Mouse (Mus musculus) hematopoietic stem cell, adult 5-6 weeks (primary cell): ENCODE data around the gene Sh2d1b2. TPM values are rescaled to one million over a fixed set of nuclear protein-coding genes. Genes with fewer than 3 reads are reported as not detected.

Experiments
- ATAC-seq, 2 experiments: fragments of 125-278 bp in 1 of 2; replicated peaks in 1 of 2; 2 replicates each; pipeline ENCODE4 v1.8.0; 2016 to 2017; ENCODE audit warnings: inconsistent platforms in 2 of 2, mild to moderate bottlenecking in 2 of 2, moderate number of reproducible peaks in 2 of 2, low read depth in 1 of 2, moderate TSS enrichment in 1 of 2; ENCODE audit not compliant: low FRiP score in 2 of 2, poor library complexity in 2 of 2, severe bottlenecking in 2 of 2, insufficient read depth in 1 of 2, low TSS enrichment in 1 of 2
- total RNA-seq: library from RNA; stranded (forward); fragments of 172-1452, 232-1000 nt; gene quantifications from 2 replicates; pipeline ENCODE4 v1.2.3, GENCODE M21; 2017

Sh2d1b2 gene
- not detected in 2 replicates for total RNA-seq

DNA sequence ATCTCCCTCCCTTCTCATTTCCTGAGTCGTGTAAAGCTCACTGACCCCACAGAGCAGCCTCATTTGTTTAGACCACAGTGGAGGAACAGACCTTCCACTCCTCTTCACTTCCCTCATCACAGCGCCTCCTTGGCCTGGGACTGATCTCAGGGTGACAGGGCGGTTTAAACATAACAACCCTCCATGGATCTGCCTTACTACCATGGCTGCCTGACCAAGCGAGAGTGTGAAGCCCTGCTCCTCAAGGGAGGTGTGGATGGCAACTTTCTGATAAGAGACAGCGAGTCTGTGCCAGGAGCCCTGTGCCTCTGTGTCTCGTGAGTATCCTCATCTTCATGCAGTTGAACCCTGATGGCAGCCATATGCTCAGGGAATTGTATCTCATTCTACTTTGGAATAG, at the start of gene Sh2d1b2:
TSS of gene Sh2d1b2 (plus strand) at position 62 of the 400 bp plus-strand sequence.
- 0 out of 4 replicates have a peak, but pooled peaks of 1 of the 2 experiments have one; percentile 36 for ATAC-seq

DNA sequence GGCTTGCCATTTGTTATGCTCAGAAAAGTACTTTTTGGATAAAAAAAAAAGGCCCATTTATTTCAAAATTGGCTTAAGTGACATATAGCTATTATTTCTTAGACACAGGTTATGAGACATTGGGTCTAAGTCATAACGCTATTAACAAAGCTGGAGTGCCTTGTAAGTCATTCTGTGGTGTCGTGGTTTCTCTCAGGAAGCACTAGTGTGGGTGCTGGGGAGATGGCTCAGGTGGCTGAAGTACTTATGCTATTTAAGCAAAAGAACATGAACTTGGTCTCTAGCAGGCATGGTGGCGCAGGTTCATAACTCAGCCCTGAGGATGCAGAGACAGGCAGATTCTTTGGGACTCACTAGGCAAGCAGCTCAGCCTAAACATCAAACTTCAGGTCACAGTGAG, 47.4 kb upstream of the Sh2d1b2 start:
- ATAC-seq = peak; percentile 82 to 92

DNA sequence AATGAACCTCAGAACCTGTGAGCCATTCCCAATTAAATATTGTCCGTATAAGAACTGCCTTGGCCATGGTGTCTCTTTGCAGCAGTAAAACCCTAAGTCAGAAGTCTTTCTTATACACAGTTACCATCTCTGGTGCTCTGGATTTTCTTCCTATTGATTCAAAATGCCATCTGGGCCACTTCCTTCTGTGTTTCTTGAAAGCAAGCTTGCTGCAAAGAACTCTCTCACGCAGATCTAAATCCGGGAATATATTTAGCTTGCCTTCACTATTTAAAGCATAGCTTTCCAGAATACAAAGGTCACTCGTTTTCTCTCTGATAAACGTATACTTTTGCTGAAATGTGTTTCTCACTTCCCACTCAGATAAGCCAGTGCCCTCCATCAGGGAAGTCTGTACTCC, 46.0 kb upstream of the Sh2d1b2 start:
- no peak for ATAC-seq

DNA sequence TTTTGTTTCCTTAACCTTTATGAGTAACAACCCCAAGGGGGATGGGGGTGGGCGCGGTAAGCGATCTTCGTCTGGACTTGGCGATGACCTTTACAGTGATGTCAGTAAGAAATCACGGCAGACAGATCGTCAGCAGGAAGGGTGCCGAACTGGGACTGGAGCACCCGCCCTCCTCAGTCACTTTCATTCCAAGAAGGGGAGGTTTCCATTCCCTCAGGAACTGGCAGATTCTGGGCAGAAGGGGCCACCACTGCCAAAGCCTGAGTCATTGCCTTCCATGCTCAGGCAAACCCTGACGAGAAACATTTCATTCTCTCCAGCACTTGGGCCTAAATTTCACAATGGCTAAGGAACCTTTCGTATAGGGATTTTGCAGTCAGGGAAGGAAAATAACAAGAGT, 43.9 kb upstream of the Sh2d1b2 start:
- ATAC-seq = no peak

DNA sequence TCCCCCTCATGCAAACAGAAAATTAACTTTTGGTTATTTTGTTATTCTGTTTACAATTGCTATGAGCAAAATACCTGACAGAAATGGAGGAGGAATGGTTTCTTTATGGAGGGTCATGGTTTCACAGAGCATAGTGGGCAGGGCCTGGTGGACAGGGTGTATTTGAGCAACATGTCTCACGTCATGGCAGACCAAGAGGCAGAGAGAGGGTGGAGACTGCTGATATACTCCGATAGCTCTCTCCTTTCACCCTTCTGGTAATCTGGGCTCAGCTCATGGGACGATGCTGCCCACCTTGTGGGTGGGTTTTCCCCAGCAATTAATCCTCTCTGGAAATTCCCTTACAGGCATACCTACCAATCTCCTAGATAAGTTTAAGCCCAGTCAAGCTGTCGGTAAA, 42.3 kb upstream of the Sh2d1b2 start:
- no peak for ATAC-seq

DNA sequence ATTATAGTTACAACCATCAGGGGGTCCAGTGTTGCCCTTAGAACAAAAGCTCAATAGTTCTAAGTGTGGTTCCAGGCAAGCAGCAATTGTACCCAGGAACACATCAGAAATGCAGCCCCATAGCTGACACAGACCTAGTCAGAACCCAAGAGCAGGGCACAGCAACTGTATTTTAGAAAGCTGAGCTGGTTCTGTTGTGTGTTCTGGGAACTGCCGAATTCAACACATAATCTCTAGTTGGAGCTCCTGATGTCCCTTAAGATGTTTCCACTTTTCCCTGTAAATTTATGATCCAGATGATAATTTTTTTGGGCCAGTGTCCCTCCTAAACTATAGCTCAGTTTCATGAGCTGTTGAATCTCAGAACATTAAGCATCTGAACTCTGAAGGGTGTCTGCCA, 40.6 kb upstream of the Sh2d1b2 start:
- ATAC-seq = no peak

DNA sequence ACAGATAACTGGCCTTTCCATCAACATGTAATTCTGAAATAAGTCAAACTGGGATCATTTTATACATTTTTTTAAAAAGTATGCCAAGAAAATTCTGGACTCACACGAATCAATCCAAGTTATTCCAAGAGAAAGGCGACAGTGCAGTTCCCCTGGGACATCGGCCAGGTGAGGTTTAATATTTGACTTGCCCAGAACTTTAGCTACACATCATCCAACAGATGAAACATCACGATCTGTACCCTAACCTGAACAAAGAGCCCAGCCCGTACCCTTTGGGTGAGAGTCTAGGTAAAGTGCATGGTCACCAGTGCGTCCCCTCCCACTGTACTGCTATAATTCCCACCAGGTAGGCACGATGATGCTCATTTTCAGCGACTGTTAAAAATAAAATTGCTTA, 36.3 kb upstream of the Sh2d1b2 start:
- ATAC-seq = no peak

DNA sequence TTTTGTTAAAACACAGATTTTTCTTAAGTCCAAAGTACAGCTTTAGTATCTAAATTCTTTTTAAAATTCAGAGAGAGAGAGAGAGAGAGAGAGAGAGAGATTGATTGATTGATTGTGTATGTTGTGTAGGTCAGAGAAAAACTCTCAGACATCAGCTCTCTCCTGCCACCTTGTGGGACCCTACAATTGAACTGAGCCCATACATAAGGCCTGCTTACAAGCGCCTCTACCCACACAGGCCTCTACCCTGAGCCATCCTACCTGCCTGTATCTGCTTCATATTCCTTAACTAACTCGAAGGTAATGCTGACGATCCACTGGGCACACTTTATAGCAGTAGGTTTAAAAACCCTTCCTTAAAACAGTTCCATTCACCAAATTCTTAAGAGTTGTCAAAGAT, 32.2 kb upstream of the Sh2d1b2 start:
- peak; percentile 46 to 60; a peak in 2 of 4 replicates for ATAC-seq

DNA sequence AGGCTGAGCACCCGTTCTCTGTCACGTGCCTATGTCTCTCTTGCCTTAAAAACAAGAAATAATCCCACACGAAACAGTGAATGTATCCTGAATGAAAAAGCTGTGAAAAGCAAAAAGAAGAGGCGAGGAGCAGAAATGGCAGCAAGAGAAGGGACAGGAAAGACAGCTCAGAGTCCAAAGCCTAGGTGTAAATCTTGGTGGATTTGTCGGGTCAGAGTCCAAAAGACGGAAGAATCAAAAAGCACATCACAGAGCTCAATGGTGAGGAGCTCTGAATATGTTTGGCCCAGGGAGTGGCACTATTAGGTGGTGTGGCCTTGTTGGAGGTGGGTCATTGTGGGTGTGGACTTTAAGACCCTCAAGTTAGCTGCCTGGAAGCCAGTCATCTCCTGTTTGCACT, 26.2 kb upstream of the Sh2d1b2 start:
- no peak for ATAC-seq

DNA sequence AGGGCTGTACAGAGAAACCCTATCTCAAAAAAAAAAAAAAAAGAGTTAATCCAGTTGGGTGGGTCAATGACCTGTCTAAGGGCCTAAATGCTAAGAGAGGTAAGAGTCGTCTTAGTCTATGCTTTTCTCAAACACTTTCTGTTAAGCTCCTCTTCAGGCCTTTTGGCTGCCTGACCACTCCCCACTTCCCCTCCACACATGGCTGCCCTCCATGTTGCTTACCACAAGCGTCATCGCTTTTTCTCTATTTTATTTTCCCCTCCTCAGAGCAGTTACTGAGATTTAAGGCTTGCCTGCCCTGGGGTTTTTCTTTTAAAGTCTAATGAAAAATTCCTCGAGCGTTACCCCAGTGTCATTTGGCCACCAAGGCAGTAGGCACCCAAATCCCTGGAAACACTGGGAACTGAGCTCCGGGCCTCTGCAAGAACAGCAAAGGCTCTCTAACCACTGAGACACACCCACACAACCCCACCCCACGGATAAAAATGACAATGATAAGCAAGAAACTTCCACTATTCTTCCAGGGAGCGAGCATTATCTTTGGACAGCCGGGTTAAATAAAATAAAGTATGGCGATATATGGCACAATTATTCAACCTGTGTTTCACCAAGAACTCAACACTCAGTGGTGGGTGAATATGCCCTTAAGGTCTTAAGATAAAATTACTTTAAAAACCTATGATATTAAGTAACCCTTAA, 19.2 kb upstream of the Sh2d1b2 start:
- ATAC-seq = no peak

DNA sequence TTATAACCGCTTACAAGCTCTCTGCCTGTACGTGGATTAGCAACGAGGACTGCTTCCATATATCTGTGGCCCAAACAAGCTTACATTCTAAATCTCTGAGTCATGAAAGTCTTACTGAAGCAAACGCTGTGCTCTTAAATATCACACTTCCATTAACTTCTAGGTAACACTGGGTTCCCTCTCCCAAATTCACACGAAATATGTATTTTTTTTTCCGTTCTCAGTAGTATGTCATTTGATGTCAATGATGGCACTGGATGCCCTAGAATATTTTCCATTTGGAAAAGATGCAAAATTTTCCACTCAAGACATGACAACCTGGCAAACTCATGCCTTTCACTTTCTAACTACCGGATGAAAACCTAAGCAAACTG, 18.2 kb upstream of the Sh2d1b2 start:
- ATAC-seq = no peak

DNA sequence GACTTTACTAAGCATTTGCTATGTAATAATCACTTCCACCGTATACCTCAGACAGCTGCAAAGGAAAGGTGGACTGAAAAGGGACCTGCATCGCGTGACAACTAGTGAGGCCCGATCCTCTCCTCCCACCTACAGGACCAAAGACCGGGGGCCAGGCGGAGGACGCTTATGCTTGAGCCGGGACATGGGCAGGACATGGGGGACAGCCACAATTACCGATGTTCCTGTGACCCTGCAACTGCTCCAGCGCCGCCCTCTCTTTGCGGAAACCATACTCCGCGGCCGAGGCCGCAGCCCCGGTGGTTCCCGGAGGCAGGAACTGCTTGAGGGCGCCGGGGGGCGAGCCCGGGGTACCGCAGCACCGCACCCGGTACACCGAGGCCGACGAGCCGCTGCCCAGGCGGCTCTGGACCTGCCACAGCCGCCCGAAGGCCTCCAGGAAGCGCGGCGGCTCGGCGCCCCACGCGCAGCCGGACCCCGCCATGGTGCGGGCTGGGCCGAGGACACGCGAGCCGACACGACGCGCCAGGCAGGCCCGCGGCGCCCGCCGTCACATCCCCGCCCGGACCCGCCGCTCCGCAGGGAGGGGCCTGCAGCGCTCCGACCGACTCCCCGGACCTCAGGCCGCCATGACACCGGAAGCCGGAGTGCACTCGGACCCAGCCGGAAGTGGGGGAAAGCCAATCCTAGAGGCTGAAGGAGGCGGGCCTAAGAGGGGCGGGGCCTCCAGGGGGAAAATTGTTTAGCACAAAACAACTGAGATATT, 17.6 kb upstream of the Sh2d1b2 start, which contains the start of gene Uhmk1:
TSS of gene Uhmk1 (minus strand) at position 641 of the 766 bp plus-strand sequence.
- ATAC-seq = peak; percentile 88 to 94

DNA sequence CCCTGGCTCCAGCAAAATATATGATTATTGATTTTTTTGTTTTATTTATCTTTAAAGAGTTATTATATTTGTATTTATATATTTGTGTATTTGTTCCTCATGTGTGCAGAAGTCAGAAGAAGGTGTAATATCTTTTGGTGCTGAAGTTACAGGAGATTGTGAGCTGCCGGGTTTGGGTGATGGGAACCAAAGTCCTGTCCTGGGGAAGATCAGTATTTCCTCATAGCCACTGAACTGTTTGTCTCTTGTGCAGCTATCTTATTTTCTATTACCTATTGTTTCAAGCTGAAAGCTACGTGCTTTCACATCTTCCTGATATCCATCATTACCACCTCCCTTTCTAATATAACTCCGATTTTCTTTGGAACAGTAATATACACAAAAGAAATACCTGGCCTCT, 17.0 kb upstream of the Sh2d1b2 start:
- ATAC-seq = no peak

DNA sequence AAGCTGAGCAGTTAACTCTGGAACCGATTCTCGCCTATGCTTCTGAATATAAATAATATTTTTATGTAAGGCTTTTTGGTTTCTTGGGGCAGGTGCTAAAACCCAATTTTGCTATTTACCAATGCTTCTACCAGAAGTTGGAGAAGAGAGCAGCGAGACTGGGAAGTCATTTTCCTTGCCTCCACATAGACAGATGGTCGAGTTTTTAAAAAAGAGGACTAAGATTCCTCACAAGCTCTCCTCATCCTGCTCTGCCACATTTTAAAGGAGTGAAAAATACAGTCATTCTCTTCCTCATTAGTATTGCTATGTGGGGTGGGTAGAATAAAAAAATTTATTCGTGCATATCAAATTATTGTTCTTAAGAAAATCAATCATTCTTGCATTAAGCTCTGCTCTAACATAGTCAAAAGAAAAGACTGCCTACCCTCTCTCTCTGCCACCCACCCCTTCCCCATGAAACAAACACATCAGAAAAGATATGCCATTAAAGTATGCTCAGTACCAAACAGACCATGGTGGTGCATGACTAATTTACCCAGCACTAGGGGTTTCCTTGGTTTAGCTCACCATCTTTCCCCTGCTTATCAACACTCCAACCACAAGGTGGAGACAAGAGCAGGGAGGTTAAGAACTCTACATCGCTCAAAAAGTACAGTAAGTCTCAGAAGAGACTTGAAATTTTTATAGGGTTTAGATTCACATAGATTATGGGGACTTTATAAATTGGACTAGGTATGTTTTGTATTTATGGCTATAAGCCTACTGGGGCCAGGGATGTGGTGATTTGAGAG, 14.3 kb upstream of the Sh2d1b2 start:
- peak; percentile 65 to 68; a peak in 2 of 4 replicates for ATAC-seq

DNA sequence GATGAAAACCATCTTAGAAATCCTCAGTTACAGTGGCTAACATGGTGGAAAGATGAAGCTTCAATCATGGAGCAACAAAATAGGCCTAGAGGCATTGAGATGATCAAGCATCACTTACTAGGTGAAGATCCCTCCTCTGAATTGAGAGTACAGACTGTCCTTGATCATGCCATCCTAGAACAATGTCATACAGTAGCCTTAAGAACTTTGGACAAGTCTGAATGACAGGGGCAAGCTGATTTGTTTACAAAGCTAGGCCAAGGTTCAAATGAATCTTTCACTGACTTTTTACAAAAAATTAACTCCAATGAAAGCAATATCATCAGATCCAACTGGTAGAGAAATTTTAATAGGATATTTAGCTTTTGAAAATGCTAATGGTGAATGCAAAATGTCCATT, 12.2 kb upstream of the Sh2d1b2 start:
- no peak for ATAC-seq

DNA sequence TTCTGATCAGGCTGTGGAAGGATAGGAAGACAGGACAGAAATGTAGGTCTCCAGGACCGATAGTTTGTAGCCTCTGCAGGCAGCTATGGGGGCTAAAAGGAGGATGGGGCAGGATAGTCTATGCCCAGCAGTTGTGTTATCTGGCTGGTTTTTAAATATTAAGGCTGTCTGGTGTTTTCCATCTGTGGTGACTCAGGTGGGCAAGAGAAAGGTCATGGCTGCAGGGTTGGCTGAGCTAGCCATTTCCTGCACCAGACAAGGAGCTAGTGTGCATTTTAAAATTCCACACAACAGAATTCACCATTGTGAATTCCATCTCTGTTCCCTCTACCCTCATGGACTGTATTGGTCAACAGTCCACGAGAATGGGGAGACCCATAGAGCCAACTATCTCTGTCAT, 9.3 kb upstream of the Sh2d1b2 start:
- ATAC-seq = no peak

DNA sequence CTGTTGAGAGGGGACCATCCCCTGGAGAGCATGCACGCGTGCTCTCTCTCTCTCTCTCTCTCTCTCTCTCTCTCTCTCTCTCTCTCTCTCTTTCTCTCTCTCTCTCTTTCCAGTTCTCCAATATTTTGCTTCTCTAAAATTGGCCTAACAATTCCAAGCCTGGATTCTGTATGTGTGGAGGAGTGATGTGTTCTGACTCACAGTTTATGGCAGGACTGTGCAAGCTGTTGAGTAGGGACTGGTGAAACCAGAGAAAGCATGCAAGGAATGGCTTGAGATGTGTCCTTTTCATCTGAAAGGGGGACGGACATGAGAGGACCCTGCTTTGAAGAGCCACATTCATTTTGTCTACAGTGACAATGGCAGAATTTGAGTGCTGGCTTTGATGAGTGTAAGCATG, 12.5 kb downstream of the Sh2d1b2 start:
- no peak for ATAC-seq
